Mouse (Mus musculus): ENCODE measurements at regions not wholly inside any gene's neighbourhood (a gene's known extent, or its start where the extent isn't known, plus 50 kb on each side); places are given as distances from the start of the nearest gene placed in this dataset.

DNA sequence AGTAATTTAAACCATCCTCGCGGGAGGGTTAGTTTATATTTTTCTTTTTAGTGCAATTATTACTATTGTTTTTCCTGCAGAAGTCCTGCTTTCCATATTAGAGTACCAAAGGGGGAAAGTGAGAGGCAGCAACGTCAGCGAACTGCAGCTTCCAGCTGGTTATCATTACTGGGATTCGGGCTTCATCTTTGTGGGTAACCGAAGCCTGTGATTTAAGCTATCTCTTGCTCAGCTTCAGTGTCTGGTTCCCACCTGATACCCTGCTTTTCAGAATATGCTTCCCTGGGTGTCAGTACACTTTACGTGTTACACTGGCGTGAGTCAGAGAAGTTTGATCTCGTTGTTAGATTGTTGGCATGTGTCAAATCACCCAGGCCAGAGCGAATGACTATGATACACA, 539.3 kb downstream of the Bnc2 start:
- no peaks in the 10 kb centered on the region for H3K27me3 ChIP-seq (ENCODE audit: insufficient read depth, low read length)
- H3K9ac ChIP-seq (replicated peaks; ENCODE audit: low read length, poor library complexity, severe bottlenecking) = no peak overlapping the region
- WGBS = 89% methylated on average over 10 of the region's 10 CpGs
- no peak overlapping the region for H3K4me3 ChIP-seq (ENCODE audit: low read depth, low read length)
- no peaks in the 10 kb centered on the region for H3K4me1 ChIP-seq (ENCODE audit: insufficient read depth, low read length)
- H3K9me3 ChIP-seq (ENCODE audit: low read length) = no peaks in the 10 kb centered on the region
- no peak for TF ChIP-seq CTCF (IDR thresholded peaks at IDR 0.05)
- H3K4me2 ChIP-seq (ENCODE audit: low read depth, low read length, poor library complexity, severe bottlenecking) = no peak overlapping the region
- no peak overlapping the region for H3K27ac ChIP-seq (ENCODE audit: low read depth, low read length)
- ATAC-seq (ENCODE audit: low FRiP score) (no peak), DNase-seq (ENCODE audit: low spot score) (no peak)
- no peaks in the 10 kb centered on the region for H3K36me3 ChIP-seq (ENCODE audit: insufficient read depth, low read length)

DNA sequence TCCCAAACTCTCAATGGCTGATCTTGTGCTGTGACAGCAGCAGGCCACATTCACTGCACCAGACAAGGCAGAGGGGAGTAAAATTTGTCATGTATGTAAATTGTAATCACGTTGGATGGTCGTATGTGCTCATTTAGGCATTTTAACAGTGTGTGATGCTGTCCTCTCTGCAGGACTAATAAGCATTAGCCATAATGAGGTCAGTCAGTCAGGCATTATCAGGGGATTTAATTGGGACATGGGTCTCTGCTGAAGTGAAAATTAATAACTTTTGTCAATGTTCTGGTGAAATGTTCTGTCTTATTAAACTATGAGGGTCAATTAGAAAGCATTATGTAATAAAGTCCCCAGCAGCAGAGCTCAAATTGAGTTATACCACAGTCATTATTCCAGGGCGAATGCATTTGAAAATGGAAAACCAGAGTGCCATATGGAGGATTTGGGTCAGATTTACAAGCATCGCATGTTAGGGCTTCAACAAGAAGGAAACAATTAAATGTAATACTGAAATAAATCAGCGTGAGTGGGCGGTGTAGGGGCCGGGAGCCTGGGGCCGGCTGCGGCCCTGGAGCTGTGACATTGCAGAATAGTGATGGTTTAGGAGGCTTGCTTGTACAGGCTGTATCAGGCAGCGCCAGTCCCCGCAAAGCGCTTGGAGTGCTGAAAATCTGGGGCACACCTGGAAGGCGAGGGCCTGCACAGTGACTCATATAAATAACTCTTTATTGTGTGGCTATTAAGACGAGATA, 537.7 kb downstream of the Bnc2 start:
- no peaks in the 10 kb centered on the region for H3K36me3 ChIP-seq (ENCODE audit: insufficient read depth, low read length)
- H3K9me3 ChIP-seq (ENCODE audit: low read length) = no peaks in the 10 kb centered on the region; the same call in 1 of the 2 replicates
- no peak for TF ChIP-seq CTCF (IDR thresholded peaks at IDR 0.05)
- H3K27me3 ChIP-seq (ENCODE audit: insufficient read depth, low read length) = no peaks in the 10 kb centered on the region
- H3K9ac ChIP-seq (replicated peaks; ENCODE audit: low read length, poor library complexity, severe bottlenecking) = no peak overlapping the region
- H3K4me2 ChIP-seq (ENCODE audit: low read depth, low read length, poor library complexity, severe bottlenecking) = no peak overlapping the region
- ATAC-seq (ENCODE audit: low FRiP score) = no peak
- DNase-seq (ENCODE audit: low spot score) = peak; percentile 56
- no peak overlapping the region for H3K4me3 ChIP-seq (ENCODE audit: low read depth, low read length)
- 68% methylated on average over 14 of the region's 14 CpGs for WGBS
- no peaks in the 10 kb centered on the region for H3K4me1 ChIP-seq (ENCODE audit: insufficient read depth, low read length)
- H3K27ac ChIP-seq (ENCODE audit: low read depth, low read length) = no peak overlapping the region

DNA sequence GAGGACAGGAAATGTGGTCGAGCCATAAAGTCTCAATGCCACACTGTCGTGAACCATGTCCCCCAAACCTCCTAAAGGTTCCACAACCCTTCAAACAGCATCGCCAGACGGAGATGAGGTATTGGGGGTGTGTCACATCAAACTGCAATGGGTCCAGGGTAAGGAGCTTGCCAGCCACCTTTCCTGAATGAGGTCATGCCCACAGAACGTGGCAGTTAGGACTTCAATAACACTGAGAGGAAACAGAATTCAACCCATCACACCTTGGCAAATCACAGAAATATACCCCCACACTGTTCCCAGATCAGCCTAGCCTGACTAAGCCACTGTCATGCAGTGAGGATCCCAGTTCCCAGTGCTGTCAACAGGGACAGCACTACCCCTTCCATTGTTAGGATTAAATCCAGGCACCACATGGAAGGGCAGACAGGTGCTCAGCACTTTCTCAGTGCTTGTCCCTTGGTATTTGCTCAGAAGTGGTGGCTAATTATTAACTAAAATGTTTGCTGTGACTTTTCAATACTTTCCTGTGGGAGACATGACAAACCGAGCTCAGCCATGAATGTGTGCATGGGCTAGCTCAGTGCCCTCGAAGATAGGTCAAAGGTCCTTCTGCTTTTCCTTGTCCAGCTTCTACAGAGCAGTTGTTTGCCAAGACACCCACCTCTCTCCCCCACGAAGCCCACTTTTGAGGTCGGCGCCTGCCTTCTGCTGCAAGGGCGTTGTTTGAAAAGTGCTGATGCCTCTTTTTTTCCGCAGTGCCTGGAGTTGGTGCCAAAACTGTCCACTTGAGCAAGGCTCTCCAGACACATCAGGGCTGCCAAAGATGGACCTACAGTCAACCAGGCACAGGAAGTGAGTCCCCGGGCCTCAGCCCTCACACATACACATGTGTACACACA, 525.7 kb downstream of the Bnc2 start:
- H3K27me3 ChIP-seq (ENCODE audit: insufficient read depth, low read length) = no peaks in the 10 kb centered on the region
- H3K36me3 ChIP-seq (ENCODE audit: insufficient read depth, low read length) = no peaks in the 10 kb centered on the region
- no peak overlapping the region for H3K4me2 ChIP-seq (ENCODE audit: low read depth, low read length, poor library complexity, severe bottlenecking)
- H3K9me3 ChIP-seq (ENCODE audit: low read length) = no peaks in the 10 kb centered on the region
- ATAC-seq (ENCODE audit: low FRiP score) (no peak), DNase-seq (ENCODE audit: low spot score) (no peak)
- H3K9ac ChIP-seq (replicated peaks; ENCODE audit: low read length, poor library complexity, severe bottlenecking) = no peak overlapping the region
- H3K4me1 ChIP-seq (ENCODE audit: insufficient read depth, low read length) = no peaks in the 10 kb centered on the region
- H3K4me3 ChIP-seq (ENCODE audit: low read depth, low read length) = no peak overlapping the region
- H3K27ac ChIP-seq (ENCODE audit: low read depth, low read length) = no peak overlapping the region
- 89% methylated on average over 13 of the region's 13 CpGs for WGBS
- TF ChIP-seq CTCF (IDR thresholded peaks at IDR 0.05) = no peak

DNA sequence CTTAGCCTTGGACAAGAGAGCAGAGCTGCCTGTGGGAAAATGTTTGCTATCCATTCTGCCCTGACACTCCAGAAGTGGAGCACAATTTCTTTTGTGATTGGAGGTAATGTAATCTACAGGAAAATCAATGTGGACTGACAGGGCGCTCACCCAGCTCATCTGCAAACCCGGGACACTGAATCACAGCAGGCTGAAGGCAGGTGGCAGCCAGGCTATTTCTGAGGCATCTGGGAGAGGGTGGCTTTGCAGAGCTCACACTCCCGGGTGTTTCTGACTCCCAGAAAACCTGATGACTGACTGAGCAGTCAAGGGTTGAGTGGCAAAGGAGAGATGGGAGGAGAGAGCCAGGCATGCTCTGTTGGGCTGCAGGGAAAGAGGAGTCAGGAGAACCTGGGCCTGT, 524.4 kb downstream of the Bnc2 start:
- Histone ChIP-seq H3K4me3 (ENCODE audit: low read depth, low read length) (no peak overlapping the region), H3K9ac (replicated peaks; ENCODE audit: low read length, poor library complexity, severe bottlenecking) (no peak overlapping the region), H3K9me3 (ENCODE audit: low read length) (no peaks in the 10 kb centered on the region), H3K4me1 (ENCODE audit: insufficient read depth, low read length) (no peaks in the 10 kb centered on the region), H3K4me2 (ENCODE audit: low read depth, low read length, poor library complexity, severe bottlenecking) (no peak overlapping the region), H3K27ac (ENCODE audit: low read depth, low read length) (no peak overlapping the region), H3K27me3 (ENCODE audit: insufficient read depth, low read length) (no peaks in the 10 kb centered on the region), H3K36me3 (ENCODE audit: insufficient read depth, low read length) (no peaks in the 10 kb centered on the region)
- no peak for TF ChIP-seq CTCF (IDR thresholded peaks at IDR 0.05)
- ATAC-seq (ENCODE audit: low FRiP score) = no peak
- no peak for DNase-seq (ENCODE audit: low spot score)
- 45% methylated on average over 3 of the region's 3 CpGs for WGBS

DNA sequence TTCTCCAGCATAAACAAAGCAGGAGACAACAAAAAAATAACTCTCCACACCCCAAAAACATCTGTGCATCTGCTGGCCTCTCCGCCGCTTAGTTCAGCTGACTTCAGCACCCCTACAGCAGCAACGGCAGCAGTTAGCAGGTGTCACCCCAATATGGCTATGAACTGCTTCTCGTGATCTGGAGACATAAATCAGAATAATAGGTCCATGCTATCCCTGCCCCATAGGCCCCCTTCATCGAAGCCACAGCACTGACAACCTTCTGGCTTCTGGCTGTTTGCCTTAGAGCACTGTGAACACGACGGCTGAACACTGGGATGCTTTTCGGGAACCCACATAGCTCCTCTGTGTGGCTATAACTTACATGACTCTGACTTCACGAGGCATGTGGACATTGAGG, 523.8 kb downstream of the Bnc2 start:
- Histone ChIP-seq H3K36me3 (ENCODE audit: insufficient read depth, low read length) (no peaks in the 10 kb centered on the region), H3K4me2 (ENCODE audit: low read depth, low read length, poor library complexity, severe bottlenecking) (no peak overlapping the region), H3K9ac (replicated peaks; ENCODE audit: low read length, poor library complexity, severe bottlenecking) (no peak overlapping the region), H3K27ac (ENCODE audit: low read depth, low read length) (no peak overlapping the region), H3K4me1 (ENCODE audit: insufficient read depth, low read length) (no peaks in the 10 kb centered on the region), H3K4me3 (ENCODE audit: low read depth, low read length) (no peak overlapping the region), H3K27me3 (ENCODE audit: insufficient read depth, low read length) (no peaks in the 10 kb centered on the region), H3K9me3 (ENCODE audit: low read length) (no peaks in the 10 kb centered on the region)
- 86% methylated on average over 9 of the region's 9 CpGs for WGBS
- ATAC-seq (ENCODE audit: low FRiP score) (no peak), DNase-seq (ENCODE audit: low spot score) (no peak)
- no peak for TF ChIP-seq CTCF (IDR thresholded peaks at IDR 0.05)

DNA sequence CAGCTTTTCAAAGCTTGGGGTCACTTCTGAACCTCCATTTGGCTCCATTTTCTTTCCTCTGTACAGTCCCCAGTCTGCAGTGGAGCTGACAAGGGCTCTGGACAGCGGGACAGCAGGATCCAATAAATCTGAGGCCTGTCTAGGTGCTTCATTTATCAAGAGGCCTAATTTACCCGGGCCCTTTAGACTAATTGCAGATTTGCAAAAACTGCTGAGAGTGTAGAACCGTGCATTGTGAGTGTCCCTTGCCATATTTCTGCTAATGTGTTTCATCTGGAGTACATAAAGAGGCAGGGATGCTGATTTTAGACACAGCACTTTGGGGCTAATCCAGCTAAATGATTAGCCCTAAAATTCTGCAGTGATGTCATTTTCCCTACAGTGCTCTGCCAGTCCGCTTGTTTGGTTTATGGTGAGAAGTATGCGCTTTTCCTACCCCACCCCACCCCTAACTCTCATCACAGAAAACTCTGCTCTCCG, 523.1 kb downstream of the Bnc2 start:
- H3K9me3 ChIP-seq (ENCODE audit: low read length) = no peaks in the 10 kb centered on the region
- no peak overlapping the region for H3K27ac ChIP-seq (ENCODE audit: low read depth, low read length)
- DNase-seq (ENCODE audit: low spot score) = peak; percentile 20
- ATAC-seq (ENCODE audit: low FRiP score) = no peak
- WGBS = 72% methylated on average over 6 of the region's 6 CpGs
- H3K4me2 ChIP-seq (ENCODE audit: low read depth, low read length, poor library complexity, severe bottlenecking) = no peak overlapping the region
- H3K36me3 ChIP-seq (ENCODE audit: insufficient read depth, low read length) = no peaks in the 10 kb centered on the region
- no peak overlapping the region for H3K4me3 ChIP-seq (ENCODE audit: low read depth, low read length)
- H3K9ac ChIP-seq (replicated peaks; ENCODE audit: low read length, poor library complexity, severe bottlenecking) = no peak overlapping the region
- H3K4me1 ChIP-seq (ENCODE audit: insufficient read depth, low read length) = no peaks in the 10 kb centered on the region
- H3K27me3 ChIP-seq (ENCODE audit: insufficient read depth, low read length) = no peaks in the 10 kb centered on the region
- TF ChIP-seq CTCF (IDR thresholded peaks at IDR 0.05) = no peak

Data from midbrain, postnatal 0 days (tissue).